In genomic region chr17:86156999-86157398, GRCm38 (mm10) we compare ENCODE assay signal across 22 mouse cellular contexts. TPM values are rescaled to one million over a fixed set of nuclear protein-coding genes. Genes with fewer than 3 reads are reported as not detected.
DNase-seq lines count a peak whose midpoint lies in the region; ATAC-seq and TF ChIP-seq lines count a peak whose summit lies in the region.
"Had no signal": no experiment of that assay in that cellular context is flagged by ENCODE, and none has a peak within 500 bp of the region (broad histone marks: within the 10 kb centered on the region; RNA-seq: fewer than 3 reads in every experiment).

No protein-coding gene starts in this region.

- H3K27me3 ChIP-seq in embryonic facial prominence, embryonic 14.5 days (replicated peaks; ENCODE audit: control insufficient read depth, insufficient read depth, low read length): no peaks in the 10 kb centered on the region
- H3K27me3 ChIP-seq in embryonic facial prominence, embryonic 10.5 days (replicated peaks; ENCODE audit: low read depth, poor library complexity, severe bottlenecking): no peaks in the 10 kb centered on the region
- H3K27me3 ChIP-seq: embryonic facial prominence, embryonic 15.5 days; hindbrain, embryonic 13.5 days; Patski had no signal

- no peak overlapping the region for H3K4me3 ChIP-seq in embryonic facial prominence, embryonic 14.5 days (ENCODE audit: low read depth, low read length)
- no peak overlapping the region for H3K4me3 ChIP-seq in embryonic facial prominence, embryonic 10.5 days
- H3K4me3 ChIP-seq in lung, adult 2 months (replicated peaks; ENCODE audit: extremely low read depth, low read depth, low read length): no peak overlapping the region
- H3K4me3 ChIP-seq in gastrocnemius, adult 2 months: no peak overlapping the region
- H3K4me3 ChIP-seq: embryonic facial prominence, embryonic 15.5 days; erythroblast, embryonic 14.5 days; forebrain, embryonic 10.5 days; heart, embryonic 10.5 days; hindbrain, embryonic 13.5 days had no signal

- TF ChIP-seq POLR2A in lung, adult 2 months (IDR thresholded peaks at IDR 0.05; ENCODE audit: borderline replicate concordance, extremely low read depth, low read depth, low read length): no peak

- TF ChIP-seq CTCF in lung, adult 2 months (IDR thresholded peaks at IDR 0.05; ENCODE audit: insufficient read depth, low read length): no peak
- no peak for TF ChIP-seq CTCF in gastrocnemius, adult 2 months (IDR thresholded peaks at IDR 0.05)

- WGBS in embryonic facial prominence, embryonic 14.5 days: 74% methylated on average over 6 of the region's 6 CpGs
- 85% methylated on average over 6 of the region's 6 CpGs for WGBS in embryonic facial prominence, embryonic 10.5 days
- 49% methylated on average over 6 of the region's 6 CpGs for WGBS in lung, adult 2 months

- no peaks in the 10 kb centered on the region for H3K36me3 ChIP-seq in embryonic facial prominence, embryonic 14.5 days (ENCODE audit: control insufficient read depth, insufficient read depth, low read length)
- no peaks in the 10 kb centered on the region for H3K36me3 ChIP-seq in embryonic facial prominence, embryonic 10.5 days (replicated peaks)
- H3K36me3 ChIP-seq: embryonic facial prominence, embryonic 15.5 days; forebrain, embryonic 10.5 days; heart, embryonic 10.5 days; hindbrain, embryonic 13.5 days had no signal

- DNase-seq in embryonic facial prominence, embryonic 14.5 days (ENCODE audit: low spot score): peak; percentile 29
- DNase-seq in embryonic facial prominence, embryonic 10.5 days (ENCODE audit: low spot score): no peak
- peak; percentile 60 for DNase-seq in lung, postnatal 25 days (ENCODE audit: low spot score)
- DNase-seq in lung, adult 2 months: no peak
- DNase-seq in adipocyte (ENCODE audit: low spot score): peak; percentile 44
- DNase-seq in retina, postnatal 1 day: peak; percentile 56
- no peak for DNase-seq in cerebellum, adult 9-10 months
- no peak for DNase-seq in gastrocnemius, adult 2 months
- DNase-seq: adrenal gland, postnatal 10 days; cerebellum, adult 8-10 months; cerebellum, postnatal 36 days; gastrocnemius, postnatal 10 days; heart, adult 18-20 months; heart, postnatal 10 days had no signal

- H3K27ac ChIP-seq in embryonic facial prominence, embryonic 14.5 days (replicated peaks; ENCODE audit: low read depth, low read length): no peak overlapping the region
- no peak overlapping the region for H3K27ac ChIP-seq in embryonic facial prominence, embryonic 10.5 days (replicated peaks)
- no peak overlapping the region for H3K27ac ChIP-seq in gastrocnemius, adult 2 months
- H3K27ac ChIP-seq: embryonic facial prominence, embryonic 15.5 days; forebrain, embryonic 10.5 days; heart, embryonic 10.5 days; hindbrain, embryonic 13.5 days; hindbrain, postnatal 0 days had no signal

- intact Hi-C loops in gastrocnemius, adult 2 months (cut with DNase I): no loop called here

- no peaks in the 10 kb centered on the region for H3K9me3 ChIP-seq in embryonic facial prominence, embryonic 14.5 days (ENCODE audit: control insufficient read depth, low read length)
- H3K9me3 ChIP-seq in embryonic facial prominence, embryonic 10.5 days: no peaks in the 10 kb centered on the region
- H3K9me3 ChIP-seq: embryonic facial prominence, embryonic 15.5 days; forebrain, embryonic 10.5 days; heart, embryonic 10.5 days; hindbrain, embryonic 13.5 days had no signal

- H3K4me1 ChIP-seq in embryonic facial prominence, embryonic 14.5 days (ENCODE audit: control insufficient read depth, insufficient read depth, low read length): no peaks in the 10 kb centered on the region
- H3K4me1 ChIP-seq in embryonic facial prominence, embryonic 10.5 days: peaks cover 6% of the 10 kb centered on the region; the same call in 1 of the 2 replicates
- H3K4me1 ChIP-seq in lung, adult 2 months (ENCODE audit: control insufficient read depth, insufficient read depth, low read length): peaks cover 2% of the 10 kb centered on the region; the same call in 1 of the 2 replicates
- H3K4me1 ChIP-seq: hindbrain, embryonic 13.5 days had no signal

- 0 out of 2 replicates have a peak, but pooled peaks have one; percentile 24 for ATAC-seq in embryonic facial prominence, embryonic 14.5 days (ENCODE audit: low read depth)
- ATAC-seq: forebrain, embryonic 14.5 days; hindbrain, postnatal 0 days; Patski had no signal

- no peak overlapping the region for H3K4me2 ChIP-seq in embryonic facial prominence, embryonic 14.5 days (ENCODE audit: low read depth, low read length)
- H3K4me2 ChIP-seq: embryonic facial prominence, embryonic 15.5 days; hindbrain, embryonic 13.5 days had no signal

- H3K9ac ChIP-seq in embryonic facial prominence, embryonic 14.5 days (ENCODE audit: low read depth, low read length): no peak overlapping the region
- H3K9ac ChIP-seq: embryonic facial prominence, embryonic 15.5 days; hindbrain, embryonic 13.5 days had no signal

RNA-seq across cellular contexts. Expression of gene Prkce, which starts 10.6 kb away (rescaled TPM):
- 8.7 and 9.7 TPM in 2 replicates for polyA plus RNA-seq in embryonic facial prominence, embryonic 14.5 days (2014; fragmentation: Nextera tagmentation; extraction: Ambion mirVana)
- 4.2 and 5.6 TPM in 2 replicates for polyA plus RNA-seq in embryonic facial prominence, embryonic 10.5 days (2016; fragmentation: Nextera tagmentation; extraction: Ambion mirVana)
- polyA plus RNA-seq in lung, adult 2 months (2012; rRNA removed): 9.8 and 13.5 TPM in 2 replicates
- total RNA-seq in gastrocnemius, adult 2 months (2021): 10 to 100 TPM in 1 of 2 experiments, 1 to 10 TPM in 1; 9.3 to 10.2 TPM

RNA-seq across cellular contexts. Expression of gene Srbd1, which starts 12.0 kb away (rescaled TPM):
- 8.8 and 9.3 TPM in 2 replicates for polyA plus RNA-seq in embryonic facial prominence, embryonic 14.5 days (2014; fragmentation: Nextera tagmentation; extraction: Ambion mirVana)
- polyA plus RNA-seq in embryonic facial prominence, embryonic 10.5 days (2016; fragmentation: Nextera tagmentation; extraction: Ambion mirVana): 24.4 and 24.5 TPM in 2 replicates
- polyA plus RNA-seq in lung, adult 2 months (2012; rRNA removed): 1.7 and 2.9 TPM in 2 replicates
- total RNA-seq in gastrocnemius, adult 2 months (2021): 1 to 10 TPM; 5.5 to 8.0 TPM

Comparison
In these comparisons a context has a peak if more than half of its experiments do, and no peak if none do; other contexts are left out.
1. DNase-seq: peak in embryonic facial prominence, embryonic 14.5 days (single experiment), lung, postnatal 25 days (single experiment), adipocyte (single experiment) and retina, postnatal 1 day (single experiment); none in embryonic facial prominence, embryonic 10.5 days (single experiment), lung, adult 2 months (single experiment), cerebellum, adult 9-10 months (single experiment) and gastrocnemius, adult 2 months (single experiment).